Mouse (Mus musculus): ENCODE data around the gene Dyrk1a. TPM values are rescaled to one million over a fixed set of nuclear protein-coding genes. Genes with fewer than 3 reads are reported as not detected.

The Dyrk1a gene
- polyA plus RNA-seq, 1 experiment from 2014 or later, result 10.0 TPM

GRCm38 (mm10) chr16:94652091-94652713, 82.4 kb downstream of the Dyrk1a start:
- H3K9me3 ChIP-seq, result no peaks in the 10 kb centered on the region
- 0 out of 2 replicates have a peak overlapping the region, but pooled peaks have one; percentile 25 for H3K27ac ChIP-seq (replicated peaks)
- H3K36me3 ChIP-seq, result no peaks in the 10 kb centered on the region
- ATAC-seq (ENCODE audit: low FRiP score, low read depth), result no peak
- H3K27me3 ChIP-seq, result no peaks in the 10 kb centered on the region
- no peak overlapping the region for H3K9ac ChIP-seq (replicated peaks)
- no peak overlapping the region for H3K4me2 ChIP-seq (replicated peaks)
- peaks cover 20% of the 10 kb centered on the region; the same call in 1 of the 2 replicates for H3K4me1 ChIP-seq
- 79% methylated on average over 4 of the region's 4 CpGs for WGBS
- H3K4me3 ChIP-seq, result no peak overlapping the region

- H3K4me2 ChIP-seq (replicated peaks), result no peak overlapping the region
- H3K9me3 ChIP-seq, result no peaks in the 10 kb centered on the region
- ATAC-seq (ENCODE audit: low FRiP score, low read depth), result peak; percentile 60
- WGBS, result 59% methylated on average over 6 of the region's 6 CpGs
- H3K4me3 ChIP-seq, result no peak overlapping the region
- H3K36me3 ChIP-seq, result peaks cover 4% of the 10 kb centered on the region; the same call in 1 of the 2 replicates
- no peaks in the 10 kb centered on the region for H3K27me3 ChIP-seq
- peaks cover 17% of the 10 kb centered on the region for H3K4me1 ChIP-seq
- no peak overlapping the region for H3K9ac ChIP-seq (replicated peaks)
- no peak overlapping the region for H3K27ac ChIP-seq (replicated peaks)
Observed at GRCm38 (mm10) chr16:94655083-94655482, 85.3 kb downstream of the Dyrk1a start.

GRCm38 (mm10) chr16:94656891-94657290, 87.1 kb downstream of the Dyrk1a start:
- 84% methylated on average over 7 of the region's 7 CpGs for WGBS
- Histone ChIP-seq H3K27me3 (no peaks in the 10 kb centered on the region), H3K9me3 (no peaks in the 10 kb centered on the region), H3K4me2 (replicated peaks) (no peak overlapping the region), H3K36me3 (peaks cover 10% of the 10 kb centered on the region; the same call in 1 of the 2 replicates), H3K4me3 (no peak overlapping the region), H3K9ac (replicated peaks) (no peak overlapping the region), H3K4me1 (peaks cover 17% of the 10 kb centered on the region), H3K27ac (replicated peaks) (no peak overlapping the region)
- ATAC-seq (ENCODE audit: low FRiP score, low read depth), result no peak

GRCm38 (mm10) chr16:94659394-94659793, 89.6 kb downstream of the Dyrk1a start:
- no peak overlapping the region for H3K9ac ChIP-seq (replicated peaks)
- H3K4me2 ChIP-seq (replicated peaks), result no peak overlapping the region
- no peak overlapping the region for H3K27ac ChIP-seq (replicated peaks)
- 90% methylated on average over 7 of the region's 7 CpGs for WGBS
- H3K36me3 ChIP-seq, result peaks cover 10% of the 10 kb centered on the region; the same call in 1 of the 2 replicates
- no peaks in the 10 kb centered on the region for H3K27me3 ChIP-seq
- no peak for ATAC-seq (ENCODE audit: low FRiP score, low read depth)
- H3K4me1 ChIP-seq, result peaks cover 14% of the 10 kb centered on the region
- H3K9me3 ChIP-seq, result no peaks in the 10 kb centered on the region
- no peak overlapping the region for H3K4me3 ChIP-seq

- 92% methylated on average over 8 of the region's 8 CpGs for WGBS
- Histone ChIP-seq H3K9ac (replicated peaks) (no peak overlapping the region), H3K4me2 (replicated peaks) (no peak overlapping the region), H3K27me3 (no peaks in the 10 kb centered on the region), H3K9me3 (no peaks in the 10 kb centered on the region), H3K4me3 (no peak overlapping the region), H3K4me1 (peaks cover 14% of the 10 kb centered on the region; the same call in 1 of the 2 replicates), H3K27ac (replicated peaks) (no peak overlapping the region), H3K36me3 (peaks cover 14% of the 10 kb centered on the region; the same call in 1 of the 2 replicates)
- ATAC-seq (ENCODE audit: low FRiP score, low read depth), result no peak
Observed at GRCm38 (mm10) chr16:94660221-94660620, 90.4 kb downstream of the Dyrk1a start.

GRCm38 (mm10) chr16:94667557-94667956, 97.7 kb downstream of the Dyrk1a start:
- H3K4me3 ChIP-seq, result no peak overlapping the region
- WGBS, result 95% methylated on average over 4 of the region's 4 CpGs
- H3K9me3 ChIP-seq, result no peaks in the 10 kb centered on the region
- no peaks in the 10 kb centered on the region for H3K4me1 ChIP-seq
- H3K27me3 ChIP-seq, result no peaks in the 10 kb centered on the region
- H3K9ac ChIP-seq (replicated peaks), result no peak overlapping the region
- no peak overlapping the region for H3K4me2 ChIP-seq (replicated peaks)
- no peak for ATAC-seq (ENCODE audit: low FRiP score, low read depth)
- H3K27ac ChIP-seq (replicated peaks), result no peak overlapping the region
- H3K36me3 ChIP-seq, result peaks cover 61% of the 10 kb centered on the region

- no peak for ATAC-seq (ENCODE audit: low FRiP score, low read depth)
- Histone ChIP-seq H3K9me3 (no peaks in the 10 kb centered on the region), H3K27ac (replicated peaks) (no peak overlapping the region), H3K36me3 (peaks cover 72% of the 10 kb centered on the region), H3K4me1 (no peaks in the 10 kb centered on the region), H3K27me3 (no peaks in the 10 kb centered on the region), H3K4me2 (replicated peaks) (no peak overlapping the region), H3K4me3 (no peak overlapping the region), H3K9ac (replicated peaks) (no peak overlapping the region)
- WGBS, result 94% methylated on average over 9 of the region's 9 CpGs
Observed at GRCm38 (mm10) chr16:94671313-94671712, 101.5 kb downstream of the Dyrk1a start.

GRCm38 (mm10) chr16:94680924-94681323, 111.1 kb downstream of the Dyrk1a start:
- Histone ChIP-seq H3K36me3 (peaks cover 33% of the 10 kb centered on the region), H3K27ac (replicated peaks) (no peak overlapping the region), H3K4me1 (peaks cover 6% of the 10 kb centered on the region; the same call in 1 of the 2 replicates), H3K9ac (replicated peaks) (no peak overlapping the region), H3K4me2 (replicated peaks) (no peak overlapping the region), H3K4me3 (no peak overlapping the region), H3K9me3 (no peaks in the 10 kb centered on the region), H3K27me3 (no peaks in the 10 kb centered on the region)
- 68% methylated on average over 4 of the region's 4 CpGs for WGBS
- ATAC-seq (ENCODE audit: low FRiP score, low read depth), result no peak

- H3K27ac ChIP-seq (replicated peaks), result no peak overlapping the region
- peaks cover 38% of the 10 kb centered on the region for H3K36me3 ChIP-seq
- H3K27me3 ChIP-seq, result no peaks in the 10 kb centered on the region
- H3K4me2 ChIP-seq (replicated peaks), result no peak overlapping the region
- H3K9ac ChIP-seq (replicated peaks), result no peak overlapping the region
- H3K9me3 ChIP-seq, result no peaks in the 10 kb centered on the region
- 96% methylated on average over 4 of the region's 4 CpGs for WGBS
- H3K4me3 ChIP-seq, result no peak overlapping the region
- H3K4me1 ChIP-seq, result peaks cover 6% of the 10 kb centered on the region; the same call in 1 of the 2 replicates
- no peak for ATAC-seq (ENCODE audit: low FRiP score, low read depth)
Observed at GRCm38 (mm10) chr16:94681760-94682159, 112.0 kb downstream of the Dyrk1a start.

- Histone ChIP-seq H3K4me2 (replicated peaks) (no peak overlapping the region), H3K27ac (replicated peaks) (no peak overlapping the region), H3K9me3 (no peaks in the 10 kb centered on the region), H3K4me1 (peaks cover 6% of the 10 kb centered on the region; the same call in 1 of the 2 replicates), H3K27me3 (no peaks in the 10 kb centered on the region), H3K36me3 (peaks cover 52% of the 10 kb centered on the region), H3K9ac (replicated peaks) (no peak overlapping the region), H3K4me3 (no peak overlapping the region)
- ATAC-seq (ENCODE audit: low FRiP score, low read depth), result no peak
- WGBS, result 90% methylated on average over 4 of the region's 4 CpGs
Observed at GRCm38 (mm10) chr16:94683960-94684359, 114.2 kb downstream of the Dyrk1a start.

- no peak overlapping the region for H3K9ac ChIP-seq (replicated peaks)
- no peaks in the 10 kb centered on the region for H3K9me3 ChIP-seq
- no peak overlapping the region for H3K4me2 ChIP-seq (replicated peaks)
- H3K4me1 ChIP-seq, result no peaks in the 10 kb centered on the region
- ATAC-seq (ENCODE audit: low FRiP score, low read depth), result no peak
- H3K27me3 ChIP-seq, result no peaks in the 10 kb centered on the region
- no peak overlapping the region for H3K4me3 ChIP-seq
- no peak overlapping the region for H3K27ac ChIP-seq (replicated peaks)
- WGBS, result 87% methylated on average over 4 of the region's 4 CpGs
- peaks cover 57% of the 10 kb centered on the region for H3K36me3 ChIP-seq
Observed at GRCm38 (mm10) chr16:94693687-94694305, 124.0 kb downstream of the Dyrk1a start.

GRCm38 (mm10) chr16:94697553-94697952, 127.7 kb downstream of the Dyrk1a start:
- Histone ChIP-seq H3K4me2 (replicated peaks) (no peak overlapping the region), H3K4me1 (no peaks in the 10 kb centered on the region), H3K9ac (replicated peaks) (no peak overlapping the region), H3K27me3 (no peaks in the 10 kb centered on the region), H3K27ac (replicated peaks) (no peak overlapping the region), H3K9me3 (no peaks in the 10 kb centered on the region), H3K4me3 (no peak overlapping the region), H3K36me3 (peaks cover 28% of the 10 kb centered on the region)
- no peak for ATAC-seq (ENCODE audit: low FRiP score, low read depth)
- WGBS, result 86% methylated on average over 5 of the region's 5 CpGs
